Mouse (Mus musculus): ENCODE results near the gene Opa1.

Gene Opa1

GRCm38 (mm10) chr16:29579167-29579786 is at the start of gene Opa1:
Gene Opa1, plus strand, starts transcription at chr16:29579334.
- peak; percentile 99 for DNase-seq (ENCODE audit: extremely low spot score)

- no peak for DNase-seq (ENCODE audit: extremely low spot score)
Observed at GRCm38 (mm10) chr16:29533641-29534040, 45.5 kb upstream of the Opa1 start.

- DNase-seq (ENCODE audit: extremely low spot score): no peak
Observed at GRCm38 (mm10) chr16:29535866-29536265, 43.3 kb upstream of the Opa1 start.

- no peak for DNase-seq (ENCODE audit: extremely low spot score)
Observed at GRCm38 (mm10) chr16:29536411-29537204, 42.5 kb upstream of the Opa1 start.

- no peak for DNase-seq (ENCODE audit: extremely low spot score)
Observed at GRCm38 (mm10) chr16:29539906-29540305, 39.2 kb upstream of the Opa1 start.

- DNase-seq (ENCODE audit: extremely low spot score): no peak
Observed at GRCm38 (mm10) chr16:29541261-29541683, 37.9 kb upstream of the Opa1 start.

GRCm38 (mm10) chr16:29544829-29545228 is 34.3 kb upstream of the Opa1 start, which contains the start of gene Atp13a4:
Gene Atp13a4, minus strand, starts transcription at chr16:29544864.
- DNase-seq (ENCODE audit: extremely low spot score): no peak

GRCm38 (mm10) chr16:29559667-29560066 is 19.5 kb upstream of the Opa1 start:
- no peak for DNase-seq (ENCODE audit: extremely low spot score)

GRCm38 (mm10) chr16:29560454-29560853 is 18.7 kb upstream of the Opa1 start:
- DNase-seq (ENCODE audit: extremely low spot score): peak; percentile 17

- peak; percentile 45 for DNase-seq (ENCODE audit: extremely low spot score)
Observed at GRCm38 (mm10) chr16:29560869-29561268, 18.3 kb upstream of the Opa1 start.

- DNase-seq (ENCODE audit: extremely low spot score): no peak
Observed at GRCm38 (mm10) chr16:29574013-29574412, 5.1 kb upstream of the Opa1 start.

- DNase-seq (ENCODE audit: extremely low spot score): peak; percentile 19
Observed at GRCm38 (mm10) chr16:29575620-29576019, 3.5 kb upstream of the Opa1 start.

- no peak for DNase-seq (ENCODE audit: extremely low spot score)
Observed at GRCm38 (mm10) chr16:29579787-29580176, 648 bp downstream of the Opa1 start.

GRCm38 (mm10) chr16:29592171-29592570 is 13.0 kb downstream of the Opa1 start:
- DNase-seq (ENCODE audit: extremely low spot score): no peak

GRCm38 (mm10) chr16:29597122-29597521 is 18.0 kb downstream of the Opa1 start:
- DNase-seq (ENCODE audit: extremely low spot score): no peak

- no peak for DNase-seq (ENCODE audit: extremely low spot score)
Observed at GRCm38 (mm10) chr16:29605546-29605945, 26.4 kb downstream of the Opa1 start.

GRCm38 (mm10) chr16:29607131-29607530 is 28.0 kb downstream of the Opa1 start:
- no peak for DNase-seq (ENCODE audit: extremely low spot score)

GRCm38 (mm10) chr16:29614762-29615161 is 35.6 kb downstream of the Opa1 start:
- DNase-seq (ENCODE audit: extremely low spot score): no peak

- DNase-seq (ENCODE audit: extremely low spot score): peak; percentile 35
Observed at GRCm38 (mm10) chr16:29629053-29629452, 49.9 kb downstream of the Opa1 start.

GRCm38 (mm10) chr16:29635780-29636179 is 56.6 kb downstream of the Opa1 start:
- DNase-seq (ENCODE audit: extremely low spot score): no peak

GRCm38 (mm10) chr16:29642376-29642775 is 63.2 kb downstream of the Opa1 start:
- no peak for DNase-seq (ENCODE audit: extremely low spot score)

- no peak for DNase-seq (ENCODE audit: extremely low spot score)
Observed at GRCm38 (mm10) chr16:29644871-29645270, 65.7 kb downstream of the Opa1 start.

GRCm38 (mm10) chr16:29646202-29646601 is 67.1 kb downstream of the Opa1 start:
- DNase-seq (ENCODE audit: extremely low spot score): no peak
